Mouse (Mus musculus) CH12.LX (cell line): ENCODE results near the gene Uspl1. TPM values are rescaled to one million over a fixed set of nuclear protein-coding genes. Genes with fewer than 3 reads are reported as not detected.

Source experiments
- DNase-seq: peaks from one replicate; pipeline ENCODE4 v3.0.0-alpha.2; 2013; ENCODE audit errors: extremely low read depth
- H3K27ac ChIP-seq: 2 replicates; pipeline ENCODE4 v1.5.1; 2012; ENCODE audit warnings: low read depth, mild to moderate bottlenecking, control low read depth, moderate library complexity; ENCODE audit not compliant: insufficient read depth
- H3K27me3 ChIP-seq: replicated peaks from 2 replicates; pipeline ENCODE3; 2012; ENCODE audit warnings: inconsistent platforms
- H3K36me3 ChIP-seq, 2 experiments: replicated peaks in 1 of 2; 2 replicates each; pipeline versions ENCODE3 to v1.6.1; 2012; ENCODE audit warnings: inconsistent platforms in 1 of 2, low read length in 1 of 2, mild to moderate bottlenecking in 1 of 2, mixed read lengths in 1 of 2, moderate library complexity in 1 of 2; ENCODE audit not compliant: control insufficient read depth in 1 of 2, insufficient read depth in 1 of 2
- H3K4me1 ChIP-seq, 2 experiments: 2 replicates each; pipeline ENCODE4 v1.6.1; 2012; ENCODE audit warnings: inconsistent platforms in 1 of 2, moderate library complexity in 1 of 2; ENCODE audit not compliant: insufficient read depth in 2 of 2, control insufficient read depth in 1 of 2
- H3K4me2 ChIP-seq: 2 replicates; pipeline ENCODE4 v1.6.1; 2012; ENCODE audit warnings: low read depth, mild to moderate bottlenecking, control low read depth; ENCODE audit not compliant: poor library complexity, insufficient read depth, severe bottlenecking
- H3K4me3 ChIP-seq, 3 experiments: fragments of 150-350 bp in 1 of 3; sonication (generic) in 1 of 3; replicated peaks in 1 of 3; 2 replicates each; pipeline versions ENCODE3 to v1.5.1; 2011 to 2012; ENCODE audit warnings: low read depth in 2 of 3, low read length in 2 of 3, mild to moderate bottlenecking in 2 of 3, moderate library complexity in 2 of 3, control low read depth in 1 of 3, improper control_type of control experiment in 1 of 3, inconsistent platforms in 1 of 3, mixed read lengths in 1 of 3; ENCODE audit not compliant: poor library complexity in 1 of 3
- H3K79me2 ChIP-seq: replicated peaks from 2 replicates; pipeline ENCODE4 v1.6.1; 2012; ENCODE audit warnings: mild to moderate bottlenecking, moderate library complexity; ENCODE audit not compliant: control insufficient read depth, poor library complexity, insufficient read depth, severe bottlenecking; ENCODE audit errors: extremely low read depth
- H3K9ac ChIP-seq: 2 replicates; pipeline ENCODE4 v1.6.1; 2012; ENCODE audit warnings: low read depth, mild to moderate bottlenecking, control low read depth, moderate library complexity; ENCODE audit not compliant: insufficient read depth
- H3K9me3 ChIP-seq: replicated peaks from 2 replicates; pipeline ENCODE3; 2012; ENCODE audit warnings: low read length, inconsistent platforms, mixed read lengths
- BHLHE40 ChIP-seq: IDR thresholded peaks from 2 replicates; pipeline ENCODE4 v1.6.1; 2011; ENCODE audit warnings: mild to moderate bottlenecking, low read depth, low read length, improper control_type of control experiment
- CHD1 ChIP-seq: IDR thresholded peaks from 2 replicates; pipeline ENCODE4 v1.6.1; 2012; ENCODE audit warnings: low read depth, low read length, improper control_type of control experiment, inconsistent platforms
- CHD2 ChIP-seq: IDR thresholded peaks from 2 replicates; pipeline ENCODE4 v1.6.1; 2011; ENCODE audit warnings: low read length, improper control_type of control experiment
- E2F4 ChIP-seq: IDR thresholded peaks from 2 replicates; pipeline ENCODE4 v1.6.1; 2011; ENCODE audit warnings: low read depth, low read length, improper control_type of control experiment; ENCODE audit not compliant: insufficient replicate concordance
- EP300 ChIP-seq: IDR thresholded peaks from 2 replicates; pipeline ENCODE4 v1.6.1; 2011; ENCODE audit warnings: low read length, improper control_type of control experiment
- HCFC1 ChIP-seq: IDR thresholded peaks from 2 replicates; pipeline ENCODE4 v1.6.1; 2012; ENCODE audit warnings: low read depth, mild to moderate bottlenecking, inconsistent platforms, low read length, improper control_type of control experiment
- IRF4 ChIP-seq: IDR thresholded peaks from 2 replicates; pipeline ENCODE4 v1.6.1; 2014; ENCODE audit warnings: low read depth, mild to moderate bottlenecking, inconsistent platforms, low read length, improper control_type of control experiment
- JUND ChIP-seq: conservative IDR thresholded peaks from 2 replicates; pipeline ENCODE4 v1.6.1; 2011; ENCODE audit warnings: low read depth, low read length, improper control_type of control experiment
- KAT2A ChIP-seq: IDR thresholded peaks from 2 replicates; pipeline ENCODE4 v1.6.1; 2012; ENCODE audit warnings: low read length, improper control_type of control experiment, inconsistent platforms; ENCODE audit not compliant: insufficient replicate concordance
- MAFK ChIP-seq: IDR thresholded peaks from 2 replicates; pipeline ENCODE4 v1.6.1; 2011; ENCODE audit warnings: low read length, improper control_type of control experiment; ENCODE audit not compliant: insufficient replicate concordance
- MYC ChIP-seq: IDR thresholded peaks from 2 replicates; pipeline ENCODE4 v1.6.1; 2011; ENCODE audit warnings: low read depth, mild to moderate bottlenecking, improper control_type of control experiment, low read length
- PAX5 ChIP-seq: IDR thresholded peaks from 2 replicates; pipeline ENCODE4 v1.6.1; 2012; ENCODE audit warnings: low read length, inconsistent platforms, mixed read lengths
- SIN3A ChIP-seq: IDR thresholded peaks from 2 replicates; pipeline ENCODE4 v1.6.1; 2012; ENCODE audit warnings: low read length, improper control_type of control experiment, inconsistent platforms
- SMC3 ChIP-seq: IDR thresholded peaks from 2 replicates; pipeline ENCODE4 v1.6.1; 2011; ENCODE audit warnings: low read depth, low read length, improper control_type of control experiment
- TBP ChIP-seq: conservative IDR thresholded peaks from 2 replicates; pipeline ENCODE4 v1.6.1; 2011; ENCODE audit warnings: low read depth, low read length, improper control_type of control experiment
- USF2 ChIP-seq: conservative IDR thresholded peaks from 2 replicates; pipeline ENCODE4 v1.6.1; 2011; ENCODE audit warnings: low read depth, low read length, improper control_type of control experiment
- ZKSCAN1 ChIP-seq: IDR thresholded peaks from 2 replicates; pipeline ENCODE4 v1.6.1; 2012; ENCODE audit warnings: low read depth, inconsistent platforms, low read length, improper control_type of control experiment, borderline replicate concordance
- ZMIZ1 ChIP-seq: IDR thresholded peaks from 2 replicates; pipeline ENCODE4 v1.6.1; 2012; ENCODE audit warnings: low read depth, mild to moderate bottlenecking, inconsistent platforms, low read length, improper control_type of control experiment
- dilution Hi-C: fragments of 300-500 bp; cut with MboI; formaldehyde crosslinking; loops from 2 replicates; pipeline ENCODE4 v1.14.3; 2020; ENCODE audit warnings: low sequenced_read_pairs; ENCODE audit not compliant: extremely low pct_unique_long_range_greater_than_20kb, extremely low pct_ligation_motif_present
- in situ Hi-C: fragments of 300-500 bp; cut with MboI; formaldehyde crosslinking; loops from 3 replicates; pipeline ENCODE4 v1.14.3; 2019; ENCODE audit warnings: low sequenced_read_pairs, low pct_ligation_motif_present, low pct_unique_long_range_greater_than_20kb, mixed read lengths
- polyA plus RNA-seq: library from polyadenylated mRNA; unstranded; fragments of >175 nt; gene quantifications from 2 replicates; pipeline ENCODE4 v1.2.1, GENCODE M21; 2012; ENCODE audit warnings: low read depth; ENCODE audit not compliant: insufficient read length
- total RNA-seq, 2 experiments: library from RNA; depleted of rRNA; stranded (reverse); fragments of 300-350 nt in 1 of 2; fragments of >200 nt in 1 of 2; gene quantifications; 2 replicates each; pipeline ENCODE4 v1.2.3; 2012 to 2014

The Uspl1 gene
- total and polyA plus RNA-seq, 3 experiments, result 37.9 to 41.6 (median 40.2) TPM

DNA sequence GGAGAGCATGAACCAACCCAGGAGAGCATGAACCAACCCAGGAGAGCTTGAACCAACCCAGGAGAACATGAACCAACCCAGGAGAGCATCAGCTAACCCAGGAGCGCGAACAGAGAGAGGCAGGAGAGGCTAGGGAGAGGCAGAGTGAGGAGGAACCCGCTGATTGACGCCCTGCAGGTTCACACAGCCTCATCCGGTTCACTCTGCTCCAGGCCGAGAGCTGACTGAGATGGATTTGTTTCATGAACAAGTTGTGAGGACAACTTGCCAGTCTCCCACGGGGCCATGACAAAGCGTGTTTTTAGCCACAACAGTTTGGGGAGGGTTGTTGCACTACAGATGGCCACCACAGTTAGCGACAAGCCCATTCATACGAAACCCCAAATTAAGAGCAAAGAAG is 11.9 kb upstream of the Uspl1 start:
- DNase-seq, result no peak
- in situ Hi-C loops, result no loop called here
- H3K4me2 ChIP-seq, result no peak overlapping the region
- H3K9ac ChIP-seq, result no peak overlapping the region
- H3K79me2 ChIP-seq, result no peaks in the 10 kb centered on the region
- H3K4me3 ChIP-seq, result no peak overlapping the region
- H3K27me3 ChIP-seq, result no peaks in the 10 kb centered on the region
- H3K36me3 ChIP-seq, result no peaks in the 10 kb centered on the region
- TF ChIP-seq E2F4 (no peak), EP300 (no peak), JUND (no peak), MAFK (no peak), HCFC1 (no peak), SMC3 (no peak), ZKSCAN1 (no peak), ZMIZ1 (no peak), KAT2A (no peak), MYC (no peak), PAX5 (no peak), USF2 (no peak), CHD2 (no peak), CHD1 (no peak), BHLHE40 (no peak)
- TF ChIP-seq, all 38 proteins: peak for 0
- no peak overlapping the region for H3K27ac ChIP-seq
- dilution Hi-C loops, result no loop called here
- no peaks in the 10 kb centered on the region for H3K9me3 ChIP-seq
- H3K4me1 ChIP-seq, result no peaks in the 10 kb centered on the region

DNA sequence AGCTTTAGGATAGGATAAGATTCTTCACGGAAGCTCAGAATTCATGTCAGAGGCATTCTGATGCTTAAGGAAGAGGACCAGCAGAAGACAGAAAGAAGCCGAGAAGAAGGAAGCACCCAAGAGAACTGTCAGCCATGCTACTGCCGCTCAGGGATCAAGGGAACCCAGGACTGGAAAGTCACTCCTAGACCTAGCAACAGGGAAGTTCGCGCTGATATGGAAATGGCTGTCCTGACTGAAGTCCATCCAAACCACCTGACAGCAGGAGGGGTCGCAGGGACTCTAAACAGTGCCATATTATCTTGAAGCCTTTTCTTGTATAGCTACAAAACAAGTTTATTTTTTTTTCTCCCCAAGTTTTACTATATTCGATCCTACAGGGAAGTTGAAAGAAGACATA is 9.6 kb upstream of the Uspl1 start:
- Histone ChIP-seq H3K9ac (no peak overlapping the region), H3K9me3 (no peaks in the 10 kb centered on the region), H3K27ac (no peak overlapping the region), H3K4me3 (no peak overlapping the region), H3K36me3 (no peaks in the 10 kb centered on the region), H3K27me3 (no peaks in the 10 kb centered on the region), H3K79me2 (no peaks in the 10 kb centered on the region), H3K4me1 (no peaks in the 10 kb centered on the region), H3K4me2 (no peak overlapping the region)
- in situ Hi-C loops (no loop called here), dilution Hi-C loops (no loop called here)
- no peak for DNase-seq
- TF ChIP-seq SIN3A (no peak), IRF4 (no peak), MYC (no peak), TBP (no peak)
